Mouse (Mus musculus) kidney, postnatal 25 days (tissue): ENCODE data around the gene Trcg1.
"Not testable (repeated sequence)": the region's sequence is repeated elsewhere in the genome, so short reads cannot be mapped to it uniquely, and the experiment has no call there.

Experiments used
- DNase-seq, 2 experiments: peaks; one replicate each; pipeline ENCODE4 v3.0.0; 2021; ENCODE audit warnings: mixed read lengths in 2 of 2

The Trcg1 gene

GRCm38 (mm10) chr9:57236256-57236655, at the start of gene Trcg1:
TSS of gene Trcg1 (plus strand) at chr9:57236556.
- DNase-seq = no peak

- DNase-seq = no peak
Measured at GRCm38 (mm10) chr9:57196708-57197107, 39.6 kb upstream of the Trcg1 start.

- DNase-seq = no peak
Measured at GRCm38 (mm10) chr9:57197414-57197813, 38.9 kb upstream of the Trcg1 start.

- DNase-seq = no peak
Measured at GRCm38 (mm10) chr9:57202981-57203380, 33.4 kb upstream of the Trcg1 start.

- DNase-seq = not testable (repeated sequence)
Measured at GRCm38 (mm10) chr9:57203571-57203970, 32.8 kb upstream of the Trcg1 start.

GRCm38 (mm10) chr9:57206896-57207295, 29.5 kb upstream of the Trcg1 start:
- DNase-seq = no peak

- peak; percentile 56 to 71 for DNase-seq
Measured at GRCm38 (mm10) chr9:57209316-57209715, 27.0 kb upstream of the Trcg1 start.

- DNase-seq = no peak
Measured at GRCm38 (mm10) chr9:57212448-57213222, 23.7 kb upstream of the Trcg1 start.

- DNase-seq = no peak
Measured at GRCm38 (mm10) chr9:57214500-57214899, 21.9 kb upstream of the Trcg1 start.

GRCm38 (mm10) chr9:57217220-57217619, 19.1 kb upstream of the Trcg1 start:
- DNase-seq = no peak

GRCm38 (mm10) chr9:57218776-57219175, 17.6 kb upstream of the Trcg1 start:
- DNase-seq = no peak

GRCm38 (mm10) chr9:57219511-57219910, 16.8 kb upstream of the Trcg1 start:
- DNase-seq = no peak

- DNase-seq = peak; percentile 70 to 75
Measured at GRCm38 (mm10) chr9:57220356-57220755, 16.0 kb upstream of the Trcg1 start.

GRCm38 (mm10) chr9:57223341-57223740, 13.0 kb upstream of the Trcg1 start:
- DNase-seq = no peak

- DNase-seq = peak; percentile 5 to 31
Measured at GRCm38 (mm10) chr9:57225780-57226627, 10.4 kb upstream of the Trcg1 start.

- peak in 1 of 2 experiments; percentile 18 for DNase-seq
Measured at GRCm38 (mm10) chr9:57226628-57227122, 9.7 kb upstream of the Trcg1 start.

- peak; percentile 43 to 60 for DNase-seq
Measured at GRCm38 (mm10) chr9:57227203-57227602, 9.2 kb upstream of the Trcg1 start.

- peak in 1 of 2 experiments; percentile 26 for DNase-seq
Measured at GRCm38 (mm10) chr9:57228186-57228585, 8.2 kb upstream of the Trcg1 start.

GRCm38 (mm10) chr9:57229726-57230125, 6.6 kb upstream of the Trcg1 start:
- peak; percentile 80 to 86 for DNase-seq

- DNase-seq = peak; percentile 14 to 40
Measured at GRCm38 (mm10) chr9:57230146-57230783, 6.1 kb upstream of the Trcg1 start.

GRCm38 (mm10) chr9:57231536-57232255, 4.7 kb upstream of the Trcg1 start:
- DNase-seq = peak in 1 of 2 experiments; percentile 33

- DNase-seq = peak in 1 of 2 experiments; percentile 4
Measured at GRCm38 (mm10) chr9:57232341-57232940, 3.9 kb upstream of the Trcg1 start.
